Mouse (Mus musculus) midbrain, embryonic 15.5 days (tissue): ENCODE measurements around the gene Myo15. TPM values are rescaled to one million over a fixed set of nuclear protein-coding genes. Genes with fewer than 3 reads are reported as not detected.
"Not testable (repeated sequence)": the region's sequence is repeated elsewhere in the genome, so short reads cannot be mapped to it uniquely, and the experiment has no call there.

ENCODE experiments used
- ATAC-seq: fragments of 200-750 bp; cut with Nextera tagmentation; replicated peaks from 2 replicates; pipeline ENCODE4 v1.8.0; 2017; ENCODE audit warnings: moderate TSS enrichment
- H3K27ac ChIP-seq: fragments of 300-500 bp; sonication (generic); 2 replicates; pipeline ENCODE4 v1.5.1; 2015; ENCODE audit warnings: mild to moderate bottlenecking, inconsistent platforms
- H3K27me3 ChIP-seq: fragments of 300-500 bp; sonication (generic); replicated peaks from 2 replicates; pipeline ENCODE4 v1.6.1; 2015; ENCODE audit warnings: inconsistent platforms
- H3K36me3 ChIP-seq: fragments of 300-500 bp; sonication (generic); replicated peaks from 2 replicates; pipeline ENCODE4 v1.6.1; 2015; ENCODE audit warnings: inconsistent platforms
- H3K4me1 ChIP-seq: fragments of 300-500 bp; sonication (generic); 2 replicates; pipeline ENCODE4 v1.6.1; 2015; ENCODE audit warnings: inconsistent platforms
- H3K4me2 ChIP-seq: fragments of 300-500 bp; sonication (generic); 2 replicates; pipeline ENCODE4 v1.6.1; 2015; ENCODE audit warnings: inconsistent platforms, mild to moderate bottlenecking, moderate library complexity
- H3K4me3 ChIP-seq: fragments of 300-500 bp; sonication (generic); 2 replicates; pipeline ENCODE4 v1.5.1; 2015; ENCODE audit warnings: mild to moderate bottlenecking, inconsistent platforms
- H3K9ac ChIP-seq: fragments of 300-500 bp; sonication (generic); 2 replicates; pipeline ENCODE4 v1.6.1; 2015; ENCODE audit warnings: mild to moderate bottlenecking, inconsistent platforms
- H3K9me3 ChIP-seq: fragments of 300-500 bp; sonication (generic); 2 replicates; pipeline ENCODE4 v1.6.1; 2016; ENCODE audit warnings: inconsistent platforms
- WGBS: fragments of 180-500 bp; shearing (Covaris S2); methylation state at CpG from one replicate; pipeline ENCODE4 v1.1.7; 2015; ENCODE audit warnings: mixed read lengths; 5-methylcytosine and 5-hydroxymethylcytosine counted together
- polyA plus RNA-seq: library from polyadenylated mRNA; unstranded; fragments of >200 nt; fragmentation: Nextera tagmentation; extraction: Ambion mirVana; gene quantifications from 2 replicates; pipeline ENCODE4 v1.2.1, GENCODE M21; 2015

Myo15 gene
- 0.05 and 0.12 TPM in 2 replicates for polyA plus RNA-seq

DNA sequence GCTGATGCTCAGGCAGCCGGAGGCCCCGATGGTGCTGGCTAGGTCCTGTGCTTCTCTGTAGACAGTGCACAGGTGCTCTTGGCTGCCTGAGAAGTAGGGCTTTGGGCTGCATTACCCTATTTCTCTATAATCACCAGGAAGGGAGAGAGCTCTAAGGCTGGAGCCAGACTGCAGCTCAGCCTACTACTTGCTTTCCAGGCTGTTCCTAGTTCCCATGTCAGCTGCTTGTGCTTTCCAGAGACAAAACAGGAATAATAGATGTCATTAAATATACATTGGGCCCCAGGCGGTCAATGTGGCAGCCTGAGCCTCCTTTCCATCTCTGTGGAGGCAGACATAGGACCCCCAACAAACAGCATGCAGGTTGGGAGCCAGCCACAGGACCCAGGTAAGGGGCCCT is at the start of gene Myo15:
TSS of gene Myo15 (plus strand) at position 301 of the 400 bp plus-strand sequence.
- no peaks in the 10 kb centered on the region for H3K27me3 ChIP-seq
- H3K9me3 ChIP-seq, result no peaks in the 10 kb centered on the region
- 91% methylated on average over 3 of the region's 3 CpGs for WGBS
- no peak within 1 kb of the TSS for H3K9ac ChIP-seq
- no peak within 1 kb of the TSS for H3K27ac ChIP-seq
- H3K36me3 ChIP-seq, result peaks cover 26% of the 10 kb centered on the region; the same call in 1 of the 2 replicates
- H3K4me3 ChIP-seq, result no peak within 1 kb of the TSS
- no peaks in the 10 kb centered on the region for H3K4me1 ChIP-seq
- ATAC-seq, result no peak
- no peak within 1 kb of the TSS for H3K4me2 ChIP-seq

- no peak for ATAC-seq
- H3K27ac ChIP-seq, result no peak overlapping the region
- no peak overlapping the region for H3K9ac ChIP-seq
- no peak overlapping the region for H3K4me3 ChIP-seq
- no peak overlapping the region for H3K4me2 ChIP-seq
- 61% methylated on average over 6 of the region's 6 CpGs for WGBS
- H3K9me3 ChIP-seq, result no peaks in the 10 kb centered on the region
- peaks cover 4% of the 10 kb centered on the region; the same call in 1 of the 2 replicates for H3K36me3 ChIP-seq
- H3K27me3 ChIP-seq, result no peaks in the 10 kb centered on the region
- H3K4me1 ChIP-seq, result peaks cover 16% of the 10 kb centered on the region
Measured at GRCm38 (mm10) chr11:60422046-60422668, 47.0 kb upstream of the Myo15 start.

DNA sequence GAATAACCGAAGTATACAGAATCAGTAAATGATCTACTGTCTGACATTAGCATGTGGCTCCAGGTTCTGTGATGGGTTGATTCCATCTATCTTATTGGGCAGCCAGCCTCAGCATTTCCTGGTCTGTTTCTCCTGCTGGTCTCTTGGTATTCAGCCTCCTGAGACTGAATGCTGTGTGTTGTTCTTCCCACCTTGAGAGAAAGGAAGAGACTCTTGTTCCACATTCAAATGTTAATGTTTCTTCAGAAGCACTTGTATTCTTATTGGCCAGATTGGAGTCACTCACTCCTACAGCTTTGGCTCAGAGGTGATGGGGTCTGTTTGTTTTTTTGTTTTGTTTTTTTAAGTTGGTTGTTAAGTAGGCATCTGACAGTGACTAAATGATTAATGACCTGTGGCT is 46.1 kb upstream of the Myo15 start:
- Histone ChIP-seq H3K9me3 (no peaks in the 10 kb centered on the region), H3K4me3 (no peak overlapping the region), H3K4me2 (no peak overlapping the region), H3K9ac (no peak overlapping the region), H3K36me3 (peaks cover 10% of the 10 kb centered on the region; the same call in 1 of the 2 replicates), H3K4me1 (peaks cover 14% of the 10 kb centered on the region), H3K27me3 (no peaks in the 10 kb centered on the region), H3K27ac (no peak overlapping the region)
- ATAC-seq, result no peak
- 84% methylated on average over 1 of the region's 1 CpGs for WGBS

DNA sequence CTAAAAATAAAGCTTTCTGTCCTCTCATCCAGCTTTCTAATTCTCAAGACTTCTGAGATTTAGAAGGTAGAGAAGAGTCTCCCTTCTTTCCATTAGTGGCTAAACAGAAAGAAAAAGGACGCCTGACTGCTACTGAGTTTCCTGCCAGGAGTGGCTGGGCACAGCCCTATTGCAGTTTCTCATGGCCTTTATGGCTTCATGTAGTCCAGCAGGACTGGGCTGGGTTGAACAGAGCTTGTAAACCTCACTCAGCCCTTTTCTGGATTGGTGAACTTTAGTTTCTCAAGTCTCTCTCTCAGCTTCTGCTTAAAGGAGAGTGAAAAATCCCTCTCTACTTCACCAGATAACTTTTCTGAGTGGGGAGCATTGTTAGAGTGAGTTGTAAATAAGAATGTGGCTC is 42.7 kb upstream of the Myo15 start:
- no peak overlapping the region for H3K9ac ChIP-seq
- 89% methylated on average over 1 of the region's 1 CpGs for WGBS
- H3K9me3 ChIP-seq, result no peaks in the 10 kb centered on the region

GRCm38 (mm10) chr11:60427628-60428027 is 41.5 kb upstream of the Myo15 start:
- no peak overlapping the region for H3K27ac ChIP-seq
- H3K36me3 ChIP-seq, result peaks cover 22% of the 10 kb centered on the region
- WGBS, result 94% methylated on average over 3 of the region's 3 CpGs
- H3K9ac ChIP-seq, result no peak overlapping the region
- no peaks in the 10 kb centered on the region for H3K27me3 ChIP-seq
- no peak for ATAC-seq
- H3K4me2 ChIP-seq, result no peak overlapping the region
- no peaks in the 10 kb centered on the region for H3K9me3 ChIP-seq
- H3K4me1 ChIP-seq, result no peaks in the 10 kb centered on the region
- H3K4me3 ChIP-seq, result no peak overlapping the region

More for the DNA sequence above, 42.7 kb upstream of the Myo15 start:
- Histone ChIP-seq H3K27ac (no peak overlapping the region), H3K4me3 (no peak overlapping the region), H3K4me2 (no peak overlapping the region), H3K4me1 (no peaks in the 10 kb centered on the region), H3K36me3 (peaks cover 18% of the 10 kb centered on the region; the same call in 1 of the 2 replicates), H3K27me3 (no peaks in the 10 kb centered on the region)
- ATAC-seq, result no peak

DNA sequence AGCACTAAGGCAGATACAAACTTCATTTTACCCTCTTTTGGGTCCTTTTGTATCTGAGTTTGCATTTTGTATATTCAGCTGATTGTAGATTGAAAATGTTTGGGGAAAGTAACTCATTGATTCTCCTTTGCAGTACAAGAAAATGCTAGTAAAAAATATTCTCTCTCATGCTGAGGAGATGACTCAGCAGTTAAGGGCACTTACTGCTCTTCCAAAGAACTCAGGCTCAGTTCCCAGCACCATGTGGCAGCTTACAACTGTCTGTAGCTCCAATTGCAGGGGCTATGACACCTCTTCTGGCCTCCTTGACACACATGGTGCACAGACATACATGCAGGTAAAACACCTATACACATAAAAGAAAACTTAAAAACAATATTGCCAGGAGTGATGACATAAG is 35.6 kb upstream of the Myo15 start:
- no peak for ATAC-seq
- Histone ChIP-seq H3K4me3 (no peak overlapping the region), H3K36me3 (peaks cover 27% of the 10 kb centered on the region), H3K27me3 (no peaks in the 10 kb centered on the region), H3K4me2 (no peak overlapping the region), H3K27ac (no peak overlapping the region), H3K9me3 (no peaks in the 10 kb centered on the region), H3K4me1 (no peaks in the 10 kb centered on the region), H3K9ac (no peak overlapping the region)

DNA sequence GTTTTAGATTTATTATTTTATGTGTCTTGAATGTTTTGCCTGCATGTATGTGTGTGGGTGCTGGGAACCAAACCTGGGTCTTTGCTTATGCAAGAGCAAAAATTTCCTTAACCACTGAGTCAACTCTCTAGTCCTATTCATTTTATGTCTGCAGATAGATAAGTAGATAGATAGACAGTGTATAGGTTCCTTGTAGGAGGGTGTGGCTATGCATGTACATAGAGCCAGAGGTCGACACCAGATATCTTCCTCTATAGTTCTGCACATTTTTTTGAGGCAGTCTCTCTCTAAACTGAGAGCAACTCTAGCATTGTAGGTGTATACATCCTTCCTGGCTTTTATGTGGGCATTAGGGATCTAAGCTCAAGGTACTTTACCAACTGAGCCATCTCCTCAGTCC is 34.0 kb upstream of the Myo15 start:
- H3K27ac ChIP-seq, result no peak overlapping the region
- H3K9me3 ChIP-seq, result no peaks in the 10 kb centered on the region
- H3K9ac ChIP-seq, result no peak overlapping the region
- no peak overlapping the region for H3K4me2 ChIP-seq
- peaks cover 25% of the 10 kb centered on the region for H3K36me3 ChIP-seq
- H3K4me1 ChIP-seq, result no peaks in the 10 kb centered on the region
- 95% methylated on average over 1 of the region's 1 CpGs for WGBS
- H3K4me3 ChIP-seq, result no peak overlapping the region
- no peaks in the 10 kb centered on the region for H3K27me3 ChIP-seq
- ATAC-seq, result no peak

DNA sequence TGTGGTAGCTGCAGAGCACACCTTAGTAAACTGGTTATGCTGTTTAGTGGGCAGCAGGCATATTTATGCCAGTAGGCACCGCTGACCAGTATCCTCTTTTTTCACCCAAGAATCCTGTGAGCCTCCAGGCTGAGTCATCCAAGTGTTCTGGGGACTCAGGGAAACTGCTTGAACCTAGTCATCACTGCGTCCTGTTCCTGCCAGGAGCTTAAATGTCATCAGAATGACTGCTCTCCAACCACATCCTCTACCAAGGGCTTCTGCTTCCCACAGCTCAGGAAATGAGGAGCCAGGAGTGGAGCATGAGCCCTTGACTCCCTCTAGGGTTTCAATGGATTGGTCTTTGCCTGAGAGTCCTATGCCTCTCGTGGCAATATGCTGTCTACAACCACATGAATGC is 32.5 kb upstream of the Myo15 start:
- no peak overlapping the region for H3K4me2 ChIP-seq
- no peak overlapping the region for H3K4me3 ChIP-seq
- H3K9ac ChIP-seq, result no peak overlapping the region
- WGBS, result 93% methylated on average over 3 of the region's 3 CpGs
- peaks cover 27% of the 10 kb centered on the region for H3K36me3 ChIP-seq
- H3K27me3 ChIP-seq, result no peaks in the 10 kb centered on the region
- no peaks in the 10 kb centered on the region for H3K9me3 ChIP-seq
- no peak overlapping the region for H3K27ac ChIP-seq
- ATAC-seq, result no peak
- no peaks in the 10 kb centered on the region for H3K4me1 ChIP-seq

GRCm38 (mm10) chr11:60439621-60440020 is 29.5 kb upstream of the Myo15 start:
- H3K36me3 ChIP-seq, result peaks cover 22% of the 10 kb centered on the region; the same call in 1 of the 2 replicates
- not testable (repeated sequence) for ATAC-seq, H3K27me3 ChIP-seq, H3K27ac ChIP-seq, H3K4me1 ChIP-seq, H3K9me3 ChIP-seq, H3K4me3 ChIP-seq, H3K4me2 ChIP-seq, H3K9ac ChIP-seq
- 38% methylated on average over 1 of the region's 1 CpGs for WGBS

GRCm38 (mm10) chr11:60440176-60440575 is 29.0 kb upstream of the Myo15 start:
- H3K4me3 ChIP-seq, result no peak overlapping the region
- no peaks in the 10 kb centered on the region for H3K9me3 ChIP-seq
- H3K4me2 ChIP-seq, result no peak overlapping the region
- H3K9ac ChIP-seq, result no peak overlapping the region
- no peak overlapping the region for H3K27ac ChIP-seq
- WGBS, result 57% methylated on average over 7 of the region's 7 CpGs
- H3K27me3 ChIP-seq, result no peaks in the 10 kb centered on the region
- H3K4me1 ChIP-seq, result no peaks in the 10 kb centered on the region
- H3K36me3 ChIP-seq, result peaks cover 19% of the 10 kb centered on the region; the same call in 1 of the 2 replicates
- no peak for ATAC-seq

DNA sequence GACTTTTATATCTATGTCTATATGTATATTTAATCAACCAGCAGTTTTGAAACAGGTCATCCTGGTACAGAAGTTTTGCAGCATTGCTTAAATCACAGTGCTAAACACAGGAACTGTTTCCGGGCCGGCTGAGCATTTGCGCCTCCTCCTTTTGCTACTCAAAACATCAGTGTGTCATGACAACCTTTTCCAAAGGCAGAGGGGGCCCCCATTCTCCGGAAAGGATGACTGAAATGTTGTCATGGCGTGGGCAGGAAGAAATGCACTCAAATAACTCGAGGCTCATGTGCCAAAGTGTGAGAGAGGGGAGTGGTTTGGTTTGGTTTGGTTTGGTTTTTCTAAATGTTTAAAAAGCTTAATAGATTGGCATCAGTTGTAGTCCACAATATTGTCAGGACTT is 26.2 kb upstream of the Myo15 start:
- no peak for ATAC-seq
- H3K36me3 ChIP-seq, result peaks cover 19% of the 10 kb centered on the region; the same call in 1 of the 2 replicates
- 89% methylated on average over 6 of the region's 6 CpGs for WGBS
- no peaks in the 10 kb centered on the region for H3K4me1 ChIP-seq
- H3K27ac ChIP-seq, result no peak overlapping the region
- no peak overlapping the region for H3K9ac ChIP-seq
- no peaks in the 10 kb centered on the region for H3K9me3 ChIP-seq
- H3K4me2 ChIP-seq, result no peak overlapping the region
- H3K4me3 ChIP-seq, result no peak overlapping the region
- no peaks in the 10 kb centered on the region for H3K27me3 ChIP-seq

- H3K9me3 ChIP-seq, result no peaks in the 10 kb centered on the region
- H3K36me3 ChIP-seq, result peaks cover 13% of the 10 kb centered on the region; the same call in 1 of the 2 replicates
- no peak overlapping the region for H3K27ac ChIP-seq
- no peaks in the 10 kb centered on the region for H3K4me1 ChIP-seq
- no peak overlapping the region for H3K9ac ChIP-seq
- no peak overlapping the region for H3K4me3 ChIP-seq
- ATAC-seq, result no peak
- H3K4me2 ChIP-seq, result no peak overlapping the region
- no peaks in the 10 kb centered on the region for H3K27me3 ChIP-seq
- WGBS, result 87% methylated on average over 4 of the region's 4 CpGs
Measured at GRCm38 (mm10) chr11:60444007-60444406, 25.1 kb upstream of the Myo15 start.

GRCm38 (mm10) chr11:60454080-60454744 is 14.9 kb upstream of the Myo15 start, which contains the start of gene Drg2:
Gene Drg2, plus strand, starts transcription at chr11:60454591.
- peaks cover 20% of the 10 kb centered on the region for H3K4me1 ChIP-seq
- H3K9me3 ChIP-seq, result no peaks in the 10 kb centered on the region
- peak within 1 kb of the TSS; percentile 74 for H3K9ac ChIP-seq
- H3K4me2 ChIP-seq, result peak within 1 kb of the TSS; percentile 81
- peak within 1 kb of the TSS; percentile 68 for H3K4me3 ChIP-seq
- ATAC-seq, result peak; percentile 92
- H3K36me3 ChIP-seq, result peaks cover 12% of the 10 kb centered on the region; the same call in 1 of the 2 replicates
- WGBS, result 5% methylated on average over 27 of the region's 27 CpGs
- peak within 1 kb of the TSS; percentile 69 for H3K27ac ChIP-seq
- H3K27me3 ChIP-seq, result no peaks in the 10 kb centered on the region
